Mouse (Mus musculus): ENCODE results near the gene Dohh.
A peak's percentile ranks its signal among the peaks of the same experiment; 100 is the strongest.

GRCm38 (mm10) chr10:81350351-81351063 lies 33.7 kb upstream of the Dohh start, which contains the start of gene Hmg20b:
- TF ChIP-seq CTCF (IDR thresholded peaks at IDR 0.05) (peak; percentile 90), EP300 (IDR thresholded peaks at IDR 0.05) (no peak)
